Mouse (Mus musculus) thymus, postnatal 25 days (tissue): ENCODE data around the gene Nat8f2.

Experiments
- DNase-seq: peaks from one replicate; pipeline ENCODE4 v3.0.0; 2022

Gene Nat8f2

DNA sequence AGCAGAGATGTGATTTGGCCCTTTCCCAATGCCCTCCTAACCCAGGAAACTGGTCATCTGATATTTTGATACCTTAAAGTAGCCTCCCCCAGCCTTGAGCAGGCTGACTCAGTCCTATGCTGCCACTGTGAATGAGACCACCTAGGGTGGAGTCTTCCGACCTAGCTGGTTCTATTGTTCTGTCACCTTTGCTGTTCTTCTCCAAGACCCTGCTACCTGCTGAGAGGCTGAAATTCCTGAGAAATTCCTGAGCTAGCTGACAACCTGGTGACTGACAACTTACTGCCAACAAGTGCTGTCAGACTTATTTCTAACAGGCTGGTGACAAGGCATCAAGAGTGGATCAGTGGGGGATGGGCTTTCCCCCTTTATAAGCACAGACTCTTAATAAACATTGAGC, 50.6 kb downstream of the Nat8f2 start:
- no peak for DNase-seq
